Mouse (Mus musculus): ENCODE data around the gene Stk25.

DNA sequence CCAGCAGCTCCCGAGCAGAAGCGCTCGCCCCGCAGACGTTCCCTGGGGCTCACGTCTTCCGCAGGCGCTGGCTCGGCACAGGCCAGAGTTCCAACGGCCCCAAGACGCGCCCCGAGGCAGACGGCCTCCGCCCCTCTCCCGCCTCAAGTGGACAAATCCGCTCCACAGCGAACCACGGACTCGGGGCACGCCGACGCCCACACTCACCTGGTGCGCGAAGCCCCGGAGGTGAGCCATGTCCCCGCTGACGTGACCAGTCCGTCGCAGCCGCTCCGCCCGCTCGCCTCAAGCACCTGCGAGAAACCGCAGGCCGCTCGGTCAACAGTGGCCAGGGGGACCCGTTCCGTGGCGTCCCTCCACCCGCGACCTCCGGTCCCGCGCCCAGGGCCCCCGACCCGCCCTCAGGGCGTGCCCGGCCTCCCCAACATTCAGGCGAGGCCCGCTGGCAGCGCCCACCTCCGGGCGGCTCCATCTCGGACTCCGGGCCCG is 23.3 kb downstream of the Stk25 start:
- TF ChIP-seq CTCF (IDR thresholded peaks at IDR 0.05; ENCODE audit: borderline replicate concordance, insufficient read depth, low read length), result no peak
- TF ChIP-seq POLR2A (IDR thresholded peaks at IDR 0.05; ENCODE audit: low read depth, low read length), result no peak
